32 mouse cellular contexts compared by ENCODE assay signal in the genomic region with DNA sequence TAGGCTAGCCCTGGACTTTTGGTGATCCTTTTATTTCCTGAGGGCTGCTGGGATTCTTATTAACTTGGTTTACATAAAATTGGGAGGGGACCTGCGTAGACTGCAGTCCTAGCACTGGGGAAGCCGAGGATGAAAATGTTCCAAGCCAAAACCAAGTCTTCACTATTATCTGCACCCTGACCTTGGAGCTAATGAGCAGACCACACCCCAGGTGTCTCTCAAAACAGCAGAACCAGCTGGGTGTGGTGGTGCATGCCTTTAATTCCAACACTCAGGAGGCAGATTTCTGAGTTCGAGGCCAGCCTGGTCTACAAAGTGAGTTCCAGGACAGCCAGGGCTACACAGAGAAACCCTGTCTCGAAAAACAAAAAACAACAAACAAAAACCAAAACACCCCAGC.
"Had no signal": no experiment of that assay in that cellular context is flagged by ENCODE, and none has a peak within 500 bp of the region (broad histone marks: within the 10 kb centered on the region; RNA-seq: fewer than 3 reads in every experiment).

No protein-coding gene starts in this region.

- H3K9ac ChIP-seq: limb, embryonic 12.5 days; limb, embryonic 13.5 days; limb, embryonic 15.5 days; liver, embryonic 12.5 days; liver, embryonic 13.5 days; liver, embryonic 14.5 days; liver, embryonic 15.5 days; liver, postnatal 0 days; lung, embryonic 14.5 days; lung, embryonic 15.5 days; midbrain, embryonic 12.5 days; midbrain, embryonic 13.5 days; midbrain, embryonic 15.5 days; neural tube, embryonic 12.5 days had no signal

- H3K27me3 ChIP-seq: limb, embryonic 12.5 days; limb, embryonic 13.5 days; limb, embryonic 15.5 days; liver, embryonic 12.5 days; liver, embryonic 13.5 days; liver, embryonic 15.5 days; lung, embryonic 15.5 days; midbrain, embryonic 12.5 days; midbrain, embryonic 13.5 days; midbrain, embryonic 15.5 days; neural tube, embryonic 12.5 days had no signal

- H3K4me1 ChIP-seq: limb, embryonic 12.5 days; limb, embryonic 15.5 days; liver, embryonic 12.5 days; liver, embryonic 13.5 days; liver, embryonic 15.5 days; lung, embryonic 15.5 days; midbrain, embryonic 13.5 days; midbrain, embryonic 15.5 days had no signal

- ATAC-seq: liver, embryonic 12.5 days; liver, postnatal 0 days; lung, postnatal 0 days; midbrain, embryonic 13.5 days; midbrain, embryonic 15.5 days; midbrain, embryonic 16.5 days had no signal

- H3K27ac ChIP-seq: limb, embryonic 10.5 days; limb, embryonic 12.5 days; limb, embryonic 13.5 days; limb, embryonic 15.5 days; liver, embryonic 12.5 days; liver, embryonic 13.5 days; liver, embryonic 14.5 days; liver, embryonic 15.5 days; lung, embryonic 15.5 days; macrophage; midbrain, embryonic 10.5 days; midbrain, embryonic 12.5 days; midbrain, embryonic 13.5 days; midbrain, embryonic 15.5 days; neural tube, embryonic 12.5 days had no signal

- H3K4me2 ChIP-seq: limb, embryonic 12.5 days; limb, embryonic 13.5 days; limb, embryonic 15.5 days; liver, embryonic 11.5 days; liver, embryonic 12.5 days; liver, embryonic 13.5 days; liver, embryonic 15.5 days; lung, embryonic 14.5 days; lung, embryonic 15.5 days; midbrain, embryonic 11.5 days; midbrain, embryonic 12.5 days; midbrain, embryonic 13.5 days; midbrain, embryonic 15.5 days; neural tube, embryonic 12.5 days had no signal

- H3K9me3 ChIP-seq: limb, embryonic 10.5 days; limb, embryonic 12.5 days; limb, embryonic 13.5 days; limb, embryonic 15.5 days; liver, embryonic 12.5 days; liver, embryonic 13.5 days; liver, embryonic 15.5 days; lung, embryonic 15.5 days; midbrain, embryonic 10.5 days; midbrain, embryonic 12.5 days; midbrain, embryonic 13.5 days; midbrain, embryonic 15.5 days; neural tube, embryonic 12.5 days had no signal

- DNase-seq: left cerebral cortex, postnatal 4 days; liver; liver, embryonic 13.5 days; liver, postnatal 0 days; lung, adult 18-20 months; lung, adult 2 months; lung, embryonic 14.5 days; lung, postnatal 10 days; lung, postnatal 14 days; lung, postnatal 36 days; lung, postnatal 4 days; midbrain, embryonic 14.5 days had no signal

- H3K36me3 ChIP-seq: limb, embryonic 10.5 days; limb, embryonic 12.5 days; limb, embryonic 13.5 days; limb, embryonic 15.5 days; liver, embryonic 12.5 days; liver, embryonic 13.5 days; liver, embryonic 15.5 days; lung, embryonic 15.5 days; midbrain, embryonic 10.5 days; midbrain, embryonic 12.5 days; midbrain, embryonic 13.5 days; midbrain, embryonic 15.5 days; neural tube, embryonic 12.5 days had no signal

- H3K4me3 ChIP-seq: limb, embryonic 10.5 days; limb, embryonic 12.5 days; limb, embryonic 13.5 days; limb, embryonic 15.5 days; liver, embryonic 12.5 days; liver, embryonic 13.5 days; liver, embryonic 15.5 days; lung, embryonic 15.5 days; megakaryocyte, embryonic 14.5 days; midbrain, embryonic 10.5 days; midbrain, embryonic 12.5 days; midbrain, embryonic 13.5 days; midbrain, embryonic 15.5 days; myocyte; neural tube, embryonic 12.5 days had no signal
